ENCODE assay signal across 8 mouse cellular contexts in genomic region chr4:141444451-141445327, GRCm38 (mm10). TPM values are rescaled to one million over a fixed set of nuclear protein-coding genes. Genes with fewer than 3 reads are reported as not detected.
A peak's percentile ranks its signal among the peaks of the same experiment; 100 is the strongest.
DNase-seq lines count a peak whose midpoint lies in the region; ATAC-seq and TF ChIP-seq lines count a peak whose summit lies in the region.

Gene Zbtb17 (plus strand): TSS chr4:141444654.

- peak; percentile 87 for DNase-seq in 3134 (ENCODE audit: extremely low read depth, insufficient read length, low spot score)
- peak; percentile 92 for DNase-seq in adrenal gland, postnatal 25 days
- peak; percentile 95 for DNase-seq in embryonic facial prominence, embryonic 11.5 days (ENCODE audit: low spot score)
- peak; percentile 98 for DNase-seq in heart, adult 11 months
- DNase-seq in kidney, adult 11 months, result peak; percentile 83
- DNase-seq in limb, embryonic 11.5 days (ENCODE audit: low spot score), result peak; percentile 94

- H3K4me1 ChIP-seq in embryonic facial prominence, embryonic 11.5 days (ENCODE audit: control insufficient read depth, insufficient read depth, low read length), result peaks cover 2% of the 10 kb centered on the region; the same call in 1 of the 2 replicates
- H3K4me1 ChIP-seq in limb, embryonic 11.5 days (ENCODE audit: control insufficient read depth, insufficient read depth, low read length), result peaks cover 8% of the 10 kb centered on the region
- H3K4me1 ChIP-seq in midbrain, embryonic 13.5 days (replicated peaks), result peaks cover 24% of the 10 kb centered on the region
- H3K4me1 ChIP-seq in small intestine, adult 2 months (ENCODE audit: control insufficient read depth, insufficient read depth, insufficient read length, low read length), result peaks cover 9% of the 10 kb centered on the region; the same call in 1 of the 2 replicates

- WGBS in embryonic facial prominence, embryonic 11.5 days, result under 1% methylated on average over 66 of the region's 102 CpGs
- 0% methylated on average over 67 of the region's 102 CpGs for WGBS in limb, embryonic 11.5 days
- WGBS in midbrain, embryonic 13.5 days, result under 1% methylated on average over 87 of the region's 102 CpGs
- 1% methylated on average over 92 of the region's 102 CpGs for WGBS in small intestine, adult 2 months

- peak within 1 kb of the TSS; percentile 100 for H3K4me3 ChIP-seq in embryonic facial prominence, embryonic 11.5 days (ENCODE audit: low read depth, low read length)
- H3K4me3 ChIP-seq in limb, embryonic 11.5 days (ENCODE audit: low read depth, low read length), result peak within 1 kb of the TSS; percentile 73
- H3K4me3 ChIP-seq in midbrain, embryonic 13.5 days (replicated peaks), result peak within 1 kb of the TSS; percentile 73
- H3K4me3 ChIP-seq in small intestine, adult 2 months (ENCODE audit: low read depth, low read length), result peak within 1 kb of the TSS; percentile 93

- H3K27me3 ChIP-seq in embryonic facial prominence, embryonic 11.5 days (ENCODE audit: control insufficient read depth, insufficient read depth, low read length), result no peaks in the 10 kb centered on the region
- H3K27me3 ChIP-seq in limb, embryonic 11.5 days (ENCODE audit: control insufficient read depth, insufficient read depth, low read length), result no peaks in the 10 kb centered on the region
- no peaks in the 10 kb centered on the region for H3K27me3 ChIP-seq in midbrain, embryonic 13.5 days
- no peaks in the 10 kb centered on the region for H3K27me3 ChIP-seq in small intestine, adult 2 months (ENCODE audit: control insufficient read depth, insufficient read depth, low read length)

- peak within 1 kb of the TSS; percentile 81 for H3K4me2 ChIP-seq in embryonic facial prominence, embryonic 11.5 days (ENCODE audit: low read depth, low read length)
- peak within 1 kb of the TSS; percentile 88 for H3K4me2 ChIP-seq in limb, embryonic 11.5 days (ENCODE audit: low read depth, severe bottlenecking)
- H3K4me2 ChIP-seq in midbrain, embryonic 13.5 days (replicated peaks), result peak within 1 kb of the TSS; percentile 90

- no peak for TF ChIP-seq CTCF in small intestine, adult 2 months (IDR thresholded peaks at IDR 0.05; ENCODE audit: extremely low read depth, insufficient read length, insufficient replicate concordance, low read depth, low read length)

- TF ChIP-seq POLR2A in small intestine, adult 2 months (IDR thresholded peaks at IDR 0.05; ENCODE audit: low read depth, low read length), result no peak; the same call in none of the 2 replicates

- peak; percentile 80 for ATAC-seq in embryonic facial prominence, embryonic 11.5 days (replicated peaks; ENCODE audit: insufficient number of reproducible peaks, low FRiP score, low TSS enrichment, low read depth)
- peak; percentile 76 for ATAC-seq in limb, embryonic 11.5 days (ENCODE audit: insufficient number of reproducible peaks, low FRiP score, low TSS enrichment, low read depth)
- ATAC-seq in midbrain, embryonic 13.5 days, result peak; percentile 95

- peak within 1 kb of the TSS; percentile 82 for H3K27ac ChIP-seq in embryonic facial prominence, embryonic 11.5 days (replicated peaks; ENCODE audit: low read depth, low read length)
- H3K27ac ChIP-seq in limb, embryonic 11.5 days (replicated peaks; ENCODE audit: low read depth, low read length), result peak within 1 kb of the TSS; percentile 53
- peak within 1 kb of the TSS; percentile 82 for H3K27ac ChIP-seq in midbrain, embryonic 13.5 days
- H3K27ac ChIP-seq in small intestine, adult 2 months (ENCODE audit: insufficient read depth, low read depth, low read length), result peak within 1 kb of the TSS; percentile 29; the same call in 1 of the 2 replicates

- peaks cover 3% of the 10 kb centered on the region for H3K36me3 ChIP-seq in embryonic facial prominence, embryonic 11.5 days (replicated peaks; ENCODE audit: control insufficient read depth, insufficient read depth, low read depth, low read length)
- peaks cover 11% of the 10 kb centered on the region for H3K36me3 ChIP-seq in limb, embryonic 11.5 days (ENCODE audit: control insufficient read depth, insufficient read depth, low read length)
- H3K36me3 ChIP-seq in midbrain, embryonic 13.5 days, result peaks cover 30% of the 10 kb centered on the region
- H3K36me3 ChIP-seq in small intestine, adult 2 months (ENCODE audit: control insufficient read depth, insufficient read depth, low read length), result peaks cover 9% of the 10 kb centered on the region

- peak within 1 kb of the TSS; percentile 98 for H3K9ac ChIP-seq in embryonic facial prominence, embryonic 11.5 days (replicated peaks; ENCODE audit: low read length)
- peak within 1 kb of the TSS; percentile 93 for H3K9ac ChIP-seq in limb, embryonic 11.5 days (ENCODE audit: low read length)
- peak within 1 kb of the TSS; percentile 95 for H3K9ac ChIP-seq in midbrain, embryonic 13.5 days (replicated peaks)

- no peaks in the 10 kb centered on the region for H3K9me3 ChIP-seq in embryonic facial prominence, embryonic 11.5 days (replicated peaks; ENCODE audit: control insufficient read depth, low read length)
- H3K9me3 ChIP-seq in limb, embryonic 11.5 days (ENCODE audit: control insufficient read depth, low read length), result no peaks in the 10 kb centered on the region
- no peaks in the 10 kb centered on the region for H3K9me3 ChIP-seq in midbrain, embryonic 13.5 days

RNA-seq across cellular contexts. Expression of gene Zbtb17, which starts in this region (rescaled TPM):
- total RNA-seq in adrenal gland, postnatal 25 days (2021), result 18.6 and 19.6 TPM in 2 replicates
- 35.4 and 43.3 TPM in 2 replicates for polyA plus RNA-seq in embryonic facial prominence, embryonic 11.5 days (2014; fragmentation: Nextera tagmentation; extraction: Ambion mirVana)
- 44.2 and 49.2 TPM in 2 replicates for polyA plus RNA-seq in limb, embryonic 11.5 days (2014; fragmentation: Nextera tagmentation; extraction: Ambion mirVana)
- 54.7 and 61.0 TPM in 2 replicates for polyA plus RNA-seq in midbrain, embryonic 13.5 days (2015; fragmentation: Nextera tagmentation; extraction: Ambion mirVana)
- polyA plus RNA-seq in small intestine, adult 2 months (2012; rRNA removed), result 26.3 and 47.0 TPM in 2 replicates

Comparison
In these comparisons a context has a peak if more than half of its experiments do, and no peak if none do; other contexts are left out.
1. Peak in every context shown above with its lines: DNase-seq, ATAC-seq, H3K4me3 ChIP-seq and H3K27ac ChIP-seq.
2. H3K27ac ChIP-seq: peak in every context shown above with its lines; median percentile 82 in embryonic facial prominence, embryonic 11.5 days; 82 in midbrain, embryonic 13.5 days; 53 in limb, embryonic 11.5 days; 29 in small intestine, adult 2 months.